Mouse (Mus musculus) cortical plate, adult 2 months (tissue): ENCODE data around the gene Dqx1.

Experiments used
- CTCF ChIP-seq: fragments of 200-500 bp; IDR thresholded peaks from 2 replicates; pipeline ENCODE4 v1.5.1; 2011; ENCODE audit warnings: mild to moderate bottlenecking, control low read depth, low read length; ENCODE audit not compliant: insufficient read depth; ENCODE audit errors: extremely low read depth
- POLR2A ChIP-seq: fragments of 200-500 bp; IDR thresholded peaks from 2 replicates; pipeline ENCODE4 v1.6.1; 2011; ENCODE audit warnings: mild to moderate bottlenecking, low read length, control low read depth; ENCODE audit not compliant: insufficient read depth; ENCODE audit errors: extremely low read depth

DNA sequence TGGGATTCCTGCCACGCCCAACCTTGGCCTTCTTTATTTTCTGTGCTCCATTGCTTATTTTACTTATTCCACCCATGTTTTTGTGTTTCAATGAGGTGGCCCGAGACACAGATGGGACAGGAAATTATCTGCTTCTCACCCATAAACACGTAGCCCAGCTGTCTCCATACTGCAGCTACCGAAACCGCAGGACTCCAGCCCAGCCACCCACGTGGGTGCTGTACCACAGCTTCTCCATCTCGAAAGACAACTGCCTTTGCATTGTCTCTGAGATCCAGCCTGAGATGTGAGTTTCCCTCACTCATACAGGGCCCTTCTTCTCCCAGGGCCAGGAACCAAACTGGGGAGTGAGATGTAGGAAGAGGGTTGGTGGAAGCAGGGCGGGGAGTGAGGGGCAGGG lies 8.4 kb downstream of the Dqx1 start:
- no peak for TF ChIP-seq POLR2A
- TF ChIP-seq CTCF = no peak
